Mouse (Mus musculus) testis, adult 2 months (tissue): Measurements from ENCODE around the gene Olfr424.

Experiments used
- CTCF ChIP-seq: fragments of 200-500 bp; IDR thresholded peaks from 2 replicates; pipeline ENCODE4 v1.5.1; 2012; ENCODE audit warnings: low read depth, mild to moderate bottlenecking, inconsistent platforms, low read length, moderate library complexity; ENCODE audit not compliant: control insufficient read depth, insufficient read depth, insufficient replicate concordance
- POLR2A ChIP-seq: fragments of 200-500 bp; IDR thresholded peaks from 2 replicates; pipeline ENCODE4 v1.6.1; 2012; ENCODE audit warnings: low read depth, mild to moderate bottlenecking, inconsistent platforms, low read length, moderate library complexity; ENCODE audit not compliant: control insufficient read depth

- no peak for TF ChIP-seq CTCF
- no peak for TF ChIP-seq POLR2A
Measured at GRCm38 (mm10) chr1:174084031-174084430, 47.3 kb upstream of the Olfr424 start, which contains the start of gene Olfr429.
